Mouse (Mus musculus): ENCODE results near the gene Gm7030. TPM values are rescaled to one million over a fixed set of nuclear protein-coding genes. Genes with fewer than 3 reads are reported as not detected.
A peak's percentile ranks its signal among the peaks of the same experiment; 100 is the strongest.
"Not testable (repeated sequence)": the region's sequence is repeated elsewhere in the genome, so short reads cannot be mapped to it uniquely, and the experiment has no call there.

Gm7030 gene
- polyA plus RNA-seq, 1 experiment from 2014 or later: not detected

DNA sequence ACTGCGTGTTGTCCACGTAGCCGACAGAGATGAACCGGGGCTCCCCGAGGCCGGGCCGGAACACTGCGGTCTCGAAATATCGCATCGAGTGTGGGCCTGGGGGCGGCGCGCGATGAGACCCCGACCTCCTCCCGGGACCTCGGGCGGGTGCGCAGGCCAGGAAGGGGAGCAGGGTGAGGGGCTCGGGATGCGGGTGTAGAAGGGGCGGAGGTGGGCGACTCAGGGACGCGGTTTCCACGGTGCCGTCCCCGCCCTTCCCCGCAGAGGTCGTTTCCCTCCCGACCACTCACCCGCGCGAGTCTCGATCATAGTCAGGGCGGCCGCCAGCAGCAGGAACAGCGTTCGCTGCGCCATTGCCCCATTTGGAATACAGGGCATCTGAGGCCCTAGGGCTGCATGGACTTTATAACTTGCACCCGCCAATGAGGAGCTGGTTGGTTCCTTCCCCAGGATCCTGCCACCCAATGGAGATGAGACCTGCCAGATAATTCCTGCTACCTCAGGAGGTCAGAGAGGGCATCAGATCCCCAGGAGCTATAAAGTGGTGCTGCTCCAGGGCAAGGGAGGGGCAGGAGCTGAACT, 45.3 kb downstream of the Gm7030 start:
- no peak for DNase-seq (ENCODE audit: low spot score)
- no peaks in the 10 kb centered on the region for H3K36me3 ChIP-seq (replicated peaks)
- peaks cover 13% of the 10 kb centered on the region for H3K4me1 ChIP-seq
- WGBS: under 1% methylated on average over 42 of the region's 42 CpGs
- H3K27me3 ChIP-seq (replicated peaks; ENCODE audit: low read depth, poor library complexity, severe bottlenecking): peaks cover 51% of the 10 kb centered on the region
- peak overlapping the region; percentile 82 for H3K27ac ChIP-seq (replicated peaks)
- H3K4me3 ChIP-seq: peak overlapping the region; percentile 69
- no peaks in the 10 kb centered on the region for H3K9me3 ChIP-seq

DNA sequence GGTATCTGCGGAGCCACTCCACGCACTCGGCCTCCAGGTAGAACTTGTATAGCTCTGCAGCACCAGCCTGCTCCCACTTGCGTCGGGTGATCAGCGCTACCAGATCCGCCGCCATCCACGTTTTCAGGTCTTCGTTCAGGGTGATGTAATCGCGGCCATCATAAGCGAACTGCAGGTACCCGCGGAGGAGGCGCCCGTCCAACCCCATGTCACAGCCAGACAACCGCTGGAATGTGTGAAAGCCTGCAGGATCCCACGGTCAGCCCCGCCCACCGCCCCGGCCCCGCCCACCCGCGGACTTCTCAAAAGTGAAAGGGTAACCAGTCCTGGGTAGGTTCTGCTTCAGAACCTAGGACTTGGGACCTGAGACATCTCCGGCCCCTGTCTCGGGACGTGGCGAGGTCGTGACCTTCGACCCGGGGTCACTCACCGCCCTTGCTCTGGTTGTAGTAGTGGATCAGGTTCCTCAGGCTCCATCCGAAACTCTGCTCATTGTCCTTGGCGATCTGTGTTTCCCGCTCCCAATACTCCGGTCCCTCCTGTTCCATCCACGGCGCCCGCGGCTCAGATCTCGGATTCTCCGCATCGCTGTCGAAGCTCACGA, 45.9 kb downstream of the Gm7030 start:
- WGBS: under 1% methylated on average over 46 of the region's 46 CpGs
- peak overlapping the region; percentile 82 for H3K27ac ChIP-seq (replicated peaks)
- H3K27me3 ChIP-seq (replicated peaks; ENCODE audit: low read depth, poor library complexity, severe bottlenecking): peaks cover 51% of the 10 kb centered on the region
- peak overlapping the region; percentile 69 for H3K4me3 ChIP-seq
- no peaks in the 10 kb centered on the region for H3K36me3 ChIP-seq (replicated peaks)
- H3K4me1 ChIP-seq: peaks cover 13% of the 10 kb centered on the region
- no peaks in the 10 kb centered on the region for H3K9me3 ChIP-seq
- DNase-seq (ENCODE audit: low spot score): peak; percentile 82

DNA sequence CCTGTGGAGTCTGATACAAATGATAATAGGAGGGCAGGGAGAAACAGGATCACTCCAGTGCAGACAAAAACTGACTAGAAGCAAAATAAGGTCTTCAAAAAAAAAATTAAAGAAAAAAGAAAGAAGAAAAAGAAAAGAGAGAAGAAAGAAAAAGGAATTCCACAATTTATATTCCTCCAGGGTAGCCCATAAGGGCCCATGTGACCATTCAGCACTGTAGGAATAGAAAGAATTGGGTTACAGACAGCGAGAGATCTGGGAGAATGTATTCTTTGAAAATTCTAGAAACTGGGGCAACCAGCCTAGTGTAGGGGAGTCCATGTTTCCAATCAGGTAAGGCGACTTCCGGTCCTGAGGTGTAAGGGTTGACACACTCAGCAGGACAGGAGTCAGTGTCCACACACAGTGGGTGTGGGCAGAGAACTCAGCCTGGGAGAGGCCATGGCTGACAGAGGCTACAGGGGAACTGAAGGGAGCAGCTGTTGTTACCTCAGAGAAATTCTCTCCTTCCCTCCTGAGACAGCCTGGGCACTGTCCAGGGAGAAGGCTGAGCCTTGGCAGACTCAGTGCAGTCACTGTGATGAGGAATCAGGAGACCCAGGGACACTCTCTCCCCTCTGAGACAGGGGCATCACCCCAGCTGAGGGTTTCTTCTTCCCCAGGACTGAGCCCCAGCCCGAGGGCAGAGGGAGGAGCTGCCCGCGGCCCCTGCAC, 46.5 kb downstream of the Gm7030 start:
- not testable (repeated sequence) for H3K36me3 ChIP-seq (replicated peaks); H3K27ac ChIP-seq (replicated peaks); H3K9me3 ChIP-seq
- WGBS: 19% methylated on average over 6 of the region's 6 CpGs
- Histone ChIP-seq H3K4me3 (peak overlapping the region; percentile 69), H3K4me1 (peaks cover 13% of the 10 kb centered on the region), H3K27me3 (replicated peaks; ENCODE audit: low read depth, poor library complexity, severe bottlenecking) (peaks cover 51% of the 10 kb centered on the region)
- DNase-seq (ENCODE audit: low spot score): peak; percentile 10

DNA sequence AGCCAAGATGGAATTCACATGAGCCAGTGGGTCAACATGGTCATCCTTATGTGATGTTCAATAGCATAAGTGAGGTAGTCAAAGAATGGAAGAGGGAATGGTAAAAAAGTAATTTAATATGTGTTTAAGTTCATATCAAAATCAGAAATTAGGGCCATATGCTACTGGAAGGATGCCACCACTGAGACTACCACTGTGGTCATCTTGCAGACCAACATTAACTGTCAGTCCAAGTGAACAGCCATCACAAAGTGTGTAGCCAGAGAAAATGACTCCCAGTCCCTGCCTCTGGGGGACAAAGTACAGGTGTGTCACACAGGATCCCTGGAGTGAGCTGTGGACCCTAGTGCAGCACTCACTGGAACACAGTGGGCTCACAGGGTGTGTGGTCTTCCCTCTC, 47.3 kb downstream of the Gm7030 start:
- peak; percentile 7 for DNase-seq (ENCODE audit: low spot score)
- H3K4me3 ChIP-seq; H3K27ac ChIP-seq (replicated peaks); H3K36me3 ChIP-seq (replicated peaks); H3K9me3 ChIP-seq: not testable (repeated sequence)
- peaks cover 13% of the 10 kb centered on the region for H3K4me1 ChIP-seq
- peaks cover 51% of the 10 kb centered on the region for H3K27me3 ChIP-seq (replicated peaks; ENCODE audit: low read depth, poor library complexity, severe bottlenecking)

DNA sequence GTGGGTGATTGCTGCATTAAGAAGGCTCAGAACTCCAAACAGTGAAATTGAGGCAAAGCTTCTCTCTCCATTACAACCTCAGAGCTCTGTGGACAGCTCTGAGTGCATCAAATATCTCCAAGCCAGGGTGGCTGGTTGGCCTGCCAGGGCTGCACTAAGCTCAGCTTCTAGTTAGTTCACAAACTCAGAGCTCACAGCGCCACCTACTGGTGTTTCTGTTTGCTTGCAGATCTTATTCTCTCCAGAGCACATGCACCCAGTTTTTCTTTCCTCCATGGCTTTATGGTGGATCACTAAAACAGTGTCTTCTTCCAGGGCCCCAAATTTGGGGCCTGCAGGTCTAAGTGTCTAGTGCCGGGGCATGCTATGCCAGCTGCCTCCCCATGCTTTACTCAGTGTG, 68.4 kb downstream of the Gm7030 start:
- peak; percentile 71 for DNase-seq (ENCODE audit: low spot score)
- WGBS: 34% methylated on average over 2 of the region's 2 CpGs
- Histone ChIP-seq H3K9me3 (no peaks in the 10 kb centered on the region), H3K27ac (replicated peaks) (no peak overlapping the region), H3K27me3 (replicated peaks; ENCODE audit: low read depth, poor library complexity, severe bottlenecking) (no peaks in the 10 kb centered on the region), H3K36me3 (replicated peaks) (no peaks in the 10 kb centered on the region), H3K4me3 (no peak overlapping the region), H3K4me1 (no peaks in the 10 kb centered on the region)

Other genes starting within 250 kb of the Gm7030 start
- gene Dhx16, start 249.6 kb downstream of the Gm7030 start, polyA plus RNA-seq (2016; fragmentation: Nextera tagmentation; extraction: Ambion mirVana): 52.6 and 60.7 TPM in 2 replicates
- 27.5 and 28.6 TPM in 2 replicates for gene 2310061I04Rik, start 232.0 kb downstream of the Gm7030 start, polyA plus RNA-seq (2016; fragmentation: Nextera tagmentation; extraction: Ambion mirVana)
- 117 and 130 TPM in 2 replicates for gene Atat1, start 219.3 kb downstream of the Gm7030 start, polyA plus RNA-seq (2016; fragmentation: Nextera tagmentation; extraction: Ambion mirVana)
- 96.0 and 96.3 TPM in 2 replicates for gene Mrps18b, start 213.0 kb downstream of the Gm7030 start, polyA plus RNA-seq (2016; fragmentation: Nextera tagmentation; extraction: Ambion mirVana)
- gene Ppp1r10, start 213.0 kb downstream of the Gm7030 start, polyA plus RNA-seq (2016; fragmentation: Nextera tagmentation; extraction: Ambion mirVana): 59.7 and 61.2 TPM in 2 replicates
- 116 and 120 TPM in 2 replicates for gene Abcf1, start 159.7 kb downstream of the Gm7030 start, polyA plus RNA-seq (2016; fragmentation: Nextera tagmentation; extraction: Ambion mirVana)
- 61.1 and 62.1 TPM in 2 replicates for gene Gnl1, start 149.6 kb downstream of the Gm7030 start, polyA plus RNA-seq (2016; fragmentation: Nextera tagmentation; extraction: Ambion mirVana)
- gene Prr3, start 149.2 kb downstream of the Gm7030 start, polyA plus RNA-seq (2016; fragmentation: Nextera tagmentation; extraction: Ambion mirVana): 44.0 and 47.2 TPM in 2 replicates
- gene H2-T24, start 108.9 kb downstream of the Gm7030 start, polyA plus RNA-seq (2016; fragmentation: Nextera tagmentation; extraction: Ambion mirVana): 4.8 and 5.0 TPM in 2 replicates
- 1.8 and 2.3 TPM in 2 replicates for gene H2-T23, start 96.6 kb downstream of the Gm7030 start, polyA plus RNA-seq (2016; fragmentation: Nextera tagmentation; extraction: Ambion mirVana)
- 7.4 and 9.0 TPM in 2 replicates for gene H2-T22, start 86.7 kb downstream of the Gm7030 start, polyA plus RNA-seq (2016; fragmentation: Nextera tagmentation; extraction: Ambion mirVana)
- gene Gm6034, start 86.5 kb downstream of the Gm7030 start, polyA plus RNA-seq (2016; fragmentation: Nextera tagmentation; extraction: Ambion mirVana): not detected in 2 replicates
- not detected in 2 replicates for gene Gm11127, start 71.1 kb downstream of the Gm7030 start, polyA plus RNA-seq (2016; fragmentation: Nextera tagmentation; extraction: Ambion mirVana)
- gene Gm19684, start 7.7 kb downstream of the Gm7030 start, polyA plus RNA-seq (2016; fragmentation: Nextera tagmentation; extraction: Ambion mirVana): not detected in 2 replicates
- gene Gm8909, start 39.1 kb upstream of the Gm7030 start, polyA plus RNA-seq (2016; fragmentation: Nextera tagmentation; extraction: Ambion mirVana): 0.11 TPM in 1 of 2 replicates, not detected in the other
- gene H2-T3, start 60.9 kb upstream of the Gm7030 start, polyA plus RNA-seq (2016; fragmentation: Nextera tagmentation; extraction: Ambion mirVana): not detected in 2 replicates
- gene Rpp21, start 128.6 kb upstream of the Gm7030 start, polyA plus RNA-seq (2016; fragmentation: Nextera tagmentation; extraction: Ambion mirVana): 86.2 and 95.7 TPM in 2 replicates
- gene Trim39, start 142.8 kb upstream of the Gm7030 start, polyA plus RNA-seq (2016; fragmentation: Nextera tagmentation; extraction: Ambion mirVana): 22.5 and 24.2 TPM in 2 replicates
- 0.17 TPM in 1 of 2 replicates, not detected in the other for gene H2-M10.2, start 157.1 kb upstream of the Gm7030 start, polyA plus RNA-seq (2016; fragmentation: Nextera tagmentation; extraction: Ambion mirVana)
- gene H2-M10.1, start 196.7 kb upstream of the Gm7030 start, polyA plus RNA-seq (2016; fragmentation: Nextera tagmentation; extraction: Ambion mirVana): not detected in 2 replicates
- not detected in 2 replicates for gene H2-M10.3, start 239.0 kb upstream of the Gm7030 start, polyA plus RNA-seq (2016; fragmentation: Nextera tagmentation; extraction: Ambion mirVana)

Data from embryonic facial prominence, embryonic 10.5 days (tissue).